Mouse (Mus musculus) retina, embryonic 14.5 days (tissue): Measurements from ENCODE around the gene Hypk.
"Not testable (repeated sequence)": the region's sequence is repeated elsewhere in the genome, so short reads cannot be mapped to it uniquely, and the experiment has no call there.

Experiments used
- DNase-seq: peaks from one replicate; pipeline ENCODE4 v3.0.0-alpha.2; 2015; ENCODE audit warnings: low spot score

The Hypk gene

DNA sequence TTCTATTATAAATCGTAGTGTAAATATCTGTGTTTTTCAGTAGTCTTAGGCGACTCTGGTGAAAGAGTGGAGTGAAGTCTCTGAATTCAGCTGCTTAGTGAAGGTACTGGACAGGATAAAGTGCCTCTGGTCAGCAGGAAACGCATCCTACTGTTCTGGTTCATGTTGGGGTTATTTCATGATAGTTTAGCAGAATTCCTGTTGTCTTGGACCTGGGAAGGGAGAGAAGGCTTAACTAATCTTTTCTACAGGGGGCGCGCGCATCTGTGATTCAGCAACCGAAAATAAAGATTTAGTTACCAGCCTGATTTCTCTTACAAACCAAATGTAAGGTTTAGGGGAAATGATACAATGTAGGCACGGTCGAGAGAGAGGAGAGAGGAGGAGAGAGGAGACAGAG is 5.0 kb upstream of the Hypk start:
- DNase-seq = peak; percentile 43

DNA sequence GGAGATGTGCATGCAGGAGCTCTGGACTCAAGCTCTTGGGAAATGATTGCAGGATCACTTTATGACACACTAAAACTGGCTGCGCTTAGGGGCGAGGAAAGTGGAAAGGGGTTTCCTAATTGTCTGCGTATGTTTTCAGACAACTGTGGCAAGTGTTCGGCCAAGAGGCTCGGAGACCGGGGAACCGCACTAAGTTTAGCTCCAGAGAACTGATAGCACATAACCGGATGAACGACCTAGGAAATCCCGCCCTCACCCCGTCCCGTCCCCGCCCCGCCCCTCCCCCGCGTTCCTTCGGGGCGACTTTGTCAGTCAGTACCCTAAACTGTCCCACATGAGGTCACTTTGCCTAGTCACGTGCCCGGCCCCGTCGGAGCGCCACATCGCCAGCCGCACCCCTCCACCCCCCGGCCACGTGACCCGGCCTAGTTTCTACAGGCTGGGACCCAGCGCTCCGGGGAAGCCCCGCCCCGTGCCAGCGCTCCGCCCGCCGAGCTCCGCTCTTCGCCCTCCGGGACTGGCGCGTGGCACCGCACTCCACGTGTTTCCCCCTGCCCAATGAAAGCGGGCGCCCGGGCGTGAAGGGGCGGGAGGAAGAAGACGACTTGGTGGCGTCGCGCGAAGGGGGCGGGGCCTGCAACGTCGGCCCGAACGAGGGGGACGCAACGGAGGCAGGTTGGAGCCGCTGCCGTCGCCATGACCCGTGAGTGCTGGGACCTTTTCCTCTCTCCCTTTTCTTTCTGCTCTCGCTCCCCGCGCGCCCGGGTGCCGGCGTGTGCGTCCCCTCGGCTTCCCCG is 4.2 kb upstream of the Hypk start, which contains the start of gene Serf2:
Serf2 (plus strand) TSS at position 457 of the 797 bp plus-strand sequence.
- DNase-seq = peak; percentile 99

DNA sequence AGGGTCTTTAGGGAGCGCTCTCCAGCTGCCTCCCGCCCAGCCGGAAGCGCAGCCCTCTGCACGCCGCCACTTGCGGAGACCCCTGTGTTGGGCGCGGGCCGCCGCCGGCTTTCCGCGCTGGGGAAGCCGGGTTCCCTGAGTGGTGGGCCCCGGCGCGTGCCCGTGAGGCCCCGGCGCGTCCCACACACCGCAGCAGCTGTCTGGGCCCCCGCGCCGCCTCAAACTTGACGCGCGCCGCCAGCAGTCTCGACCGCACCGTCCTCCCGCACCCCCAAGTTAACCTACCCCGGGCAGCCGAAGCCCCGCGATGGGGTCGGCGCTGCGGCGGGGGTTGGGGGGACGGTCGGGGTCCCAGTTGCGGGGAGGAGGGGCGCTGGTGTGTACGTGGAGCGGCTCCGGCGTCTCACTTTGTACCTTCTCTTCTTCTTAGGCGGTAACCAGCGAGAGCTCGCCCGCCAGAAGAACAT is 3.5 kb upstream of the Hypk start:
- DNase-seq = no peak

DNA sequence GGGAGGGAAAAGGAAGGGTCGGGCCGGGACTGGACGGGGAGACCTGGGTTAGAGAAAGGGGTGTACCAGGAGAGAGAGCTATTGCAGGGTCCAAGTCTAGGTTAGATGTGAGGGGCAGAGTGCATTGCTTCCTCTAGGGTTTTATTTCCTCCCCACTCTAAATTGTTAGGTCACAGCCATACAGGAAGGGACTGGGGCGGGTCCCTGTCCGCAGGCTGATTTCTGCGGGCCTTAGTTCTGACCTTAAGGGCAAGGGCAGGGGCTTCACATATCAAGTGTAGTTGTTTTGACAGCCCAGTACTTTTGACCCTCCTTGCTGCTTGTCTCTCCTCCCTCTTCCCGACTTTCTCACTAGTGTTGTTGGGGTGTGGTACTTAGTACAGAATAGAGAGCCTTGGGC is 3.0 kb upstream of the Hypk start:
- DNase-seq = no peak

DNA sequence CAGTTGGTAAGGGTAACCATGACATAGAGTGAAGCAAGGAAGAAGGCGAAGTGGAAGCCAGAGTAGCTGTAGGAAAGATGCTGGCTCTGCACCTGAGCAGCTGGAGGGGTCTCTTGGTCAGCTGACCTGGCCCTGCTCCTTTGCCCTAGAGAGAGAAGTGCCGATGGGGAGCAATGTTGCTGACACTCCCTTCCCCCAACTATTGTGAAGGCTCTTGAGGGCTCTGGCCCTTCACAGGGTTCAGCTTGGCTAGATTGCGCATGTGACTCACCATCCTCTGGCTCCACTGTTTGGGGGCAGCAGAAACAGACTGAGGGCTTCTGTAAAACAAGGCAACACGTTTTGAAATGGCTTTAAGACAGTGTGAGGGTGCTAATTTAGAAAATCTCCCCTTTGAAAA is 729 bp upstream of the Hypk start:
- DNase-seq = no peak

DNA sequence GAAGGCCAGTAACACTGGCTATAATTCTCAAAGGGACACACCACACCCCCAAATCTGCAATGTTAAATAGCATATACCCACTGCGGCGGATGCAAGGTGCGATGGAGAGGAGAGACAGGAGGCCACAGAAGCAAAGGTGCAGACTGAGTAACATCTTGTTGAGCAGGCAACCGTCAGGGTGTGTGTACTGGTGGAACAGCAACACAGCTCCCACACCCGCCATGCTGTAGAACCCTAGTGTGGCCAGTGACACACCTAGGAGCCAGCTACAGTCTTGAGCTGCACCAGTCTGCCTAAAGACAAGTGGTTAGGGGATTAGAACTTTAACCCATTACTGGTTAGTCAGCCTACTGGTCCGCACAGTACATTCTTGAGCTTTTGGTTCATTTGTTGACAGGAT is 827 bp downstream of the Hypk start:
- no peak for DNase-seq

DNA sequence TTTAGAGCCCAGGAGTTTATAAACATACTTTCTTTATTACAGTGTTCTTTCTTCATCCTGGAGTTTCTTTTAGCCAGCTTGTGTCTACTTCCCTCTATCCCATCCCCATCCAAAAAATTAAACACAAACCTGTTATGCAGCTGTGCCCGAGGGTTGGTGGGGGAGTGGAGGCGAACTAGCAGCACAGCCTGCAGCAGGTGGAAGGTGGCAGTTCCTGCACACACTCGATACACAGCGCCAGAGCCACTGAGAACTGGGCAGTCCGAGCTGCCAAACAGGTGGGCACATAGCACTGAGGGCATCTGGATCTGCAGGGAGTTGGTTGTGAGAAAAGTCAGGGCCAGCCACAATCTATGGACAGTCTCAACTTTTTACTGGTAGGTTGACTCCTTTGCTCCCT is 2.4 kb downstream of the Hypk start:
- DNase-seq = no peak

DNA sequence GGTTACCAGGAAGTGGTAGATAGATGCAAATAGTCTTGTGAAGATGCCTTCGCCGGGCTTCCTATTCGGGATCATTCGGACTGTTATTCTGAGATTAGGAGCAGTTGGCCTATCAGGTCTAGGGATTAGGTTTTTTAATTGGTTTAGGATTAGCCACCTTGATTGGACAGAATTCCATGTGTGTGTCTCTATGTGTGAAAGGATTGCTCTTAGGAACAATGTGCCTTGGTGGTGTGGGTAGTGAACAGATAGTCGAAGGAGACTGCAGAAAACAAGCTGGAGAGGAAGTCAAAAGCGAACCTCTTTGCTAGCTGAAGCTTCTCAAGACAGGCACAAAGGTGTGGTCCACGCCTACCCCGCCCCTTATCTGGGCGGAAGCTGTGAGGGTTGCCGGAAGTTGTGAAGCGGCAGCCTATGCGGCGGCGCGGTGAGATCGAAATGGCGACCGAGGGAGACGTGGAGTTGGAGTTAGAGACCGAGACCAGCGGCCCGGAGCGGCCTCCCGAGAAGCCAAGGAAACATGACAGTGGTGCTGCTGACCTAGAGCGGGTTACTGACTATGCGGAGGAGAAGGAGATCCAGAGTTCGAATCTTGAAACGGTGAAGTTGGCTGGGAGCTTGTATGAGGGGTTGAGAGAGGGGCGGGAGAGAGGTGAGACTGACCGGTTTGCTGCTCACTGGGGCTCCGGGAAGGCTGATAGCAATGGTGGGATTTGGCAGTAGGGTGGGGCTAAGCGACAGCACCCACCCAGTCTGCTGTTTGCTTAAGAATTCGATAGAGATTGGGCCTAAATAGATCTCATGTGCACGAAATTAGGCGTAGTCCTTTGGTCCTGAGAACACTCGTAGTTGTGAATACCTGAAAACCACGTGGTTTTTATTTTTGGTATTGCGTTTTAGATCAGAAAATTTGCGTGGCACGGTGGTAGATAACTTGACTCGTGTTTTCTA is 3.9 kb downstream of the Hypk start, which contains the start of gene Serinc4:
Serinc4 (minus strand) TSS at position 90 of the 951 bp plus-strand sequence.
- peak; percentile 84 for DNase-seq

DNA sequence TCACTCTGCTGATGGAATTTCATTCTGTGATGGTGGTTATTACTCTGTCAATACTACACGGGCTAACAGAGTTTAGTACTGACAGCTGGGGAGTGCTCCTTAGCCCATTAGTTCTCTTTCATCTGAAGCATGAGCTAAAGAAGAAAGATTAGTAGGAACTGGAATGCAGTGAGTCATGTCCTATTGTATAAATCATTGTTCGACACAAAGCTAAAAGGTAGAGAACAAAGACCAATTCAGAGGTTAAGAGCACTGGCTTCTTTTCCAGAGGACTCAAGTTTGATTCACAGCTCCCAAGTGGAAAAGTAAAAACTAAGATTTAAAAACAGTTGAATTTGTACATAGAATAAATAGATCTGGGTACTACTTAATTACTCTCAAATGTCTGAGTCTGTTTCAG is 7.0 kb downstream of the Hypk start:
- DNase-seq = no peak

DNA sequence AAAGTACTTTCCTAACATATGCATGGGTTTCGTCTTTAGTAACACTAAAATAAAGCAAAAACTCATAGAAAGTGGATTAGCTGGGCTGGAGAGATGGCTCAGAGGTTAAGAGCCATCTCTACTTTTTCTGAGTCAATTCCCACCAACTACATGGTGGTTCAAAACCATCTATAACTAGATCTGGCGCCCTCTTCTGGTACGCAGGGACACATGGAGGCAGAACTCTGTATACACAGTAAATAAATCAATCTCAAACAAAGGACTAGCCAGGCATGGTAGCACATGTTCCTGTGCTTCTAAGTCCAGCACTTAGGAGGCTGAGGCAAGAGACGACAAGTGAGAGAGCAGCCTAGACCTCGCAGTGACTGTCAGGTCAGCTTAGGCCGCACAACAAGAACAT is 15.9 kb downstream of the Hypk start:
- DNase-seq = not testable (repeated sequence)

DNA sequence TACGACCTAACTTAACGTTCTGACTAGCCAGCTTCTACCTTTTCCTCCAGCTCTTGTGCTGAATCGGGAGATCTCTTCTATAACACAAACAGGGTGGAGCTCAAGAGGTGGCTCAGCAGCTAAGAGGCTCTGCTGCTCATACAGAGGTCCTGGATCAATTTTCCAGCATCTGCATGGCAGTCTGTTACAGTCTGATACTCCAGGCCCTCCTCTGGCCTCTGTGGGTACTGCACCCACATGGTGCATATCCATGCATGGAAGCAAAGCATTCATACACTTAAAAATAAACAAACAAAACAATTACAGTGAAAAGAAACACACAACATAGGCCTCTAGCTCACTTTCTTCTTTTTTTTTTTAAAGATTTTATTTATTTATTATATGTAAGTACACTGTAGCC is 19.7 kb downstream of the Hypk start:
- DNase-seq = not testable (repeated sequence)

DNA sequence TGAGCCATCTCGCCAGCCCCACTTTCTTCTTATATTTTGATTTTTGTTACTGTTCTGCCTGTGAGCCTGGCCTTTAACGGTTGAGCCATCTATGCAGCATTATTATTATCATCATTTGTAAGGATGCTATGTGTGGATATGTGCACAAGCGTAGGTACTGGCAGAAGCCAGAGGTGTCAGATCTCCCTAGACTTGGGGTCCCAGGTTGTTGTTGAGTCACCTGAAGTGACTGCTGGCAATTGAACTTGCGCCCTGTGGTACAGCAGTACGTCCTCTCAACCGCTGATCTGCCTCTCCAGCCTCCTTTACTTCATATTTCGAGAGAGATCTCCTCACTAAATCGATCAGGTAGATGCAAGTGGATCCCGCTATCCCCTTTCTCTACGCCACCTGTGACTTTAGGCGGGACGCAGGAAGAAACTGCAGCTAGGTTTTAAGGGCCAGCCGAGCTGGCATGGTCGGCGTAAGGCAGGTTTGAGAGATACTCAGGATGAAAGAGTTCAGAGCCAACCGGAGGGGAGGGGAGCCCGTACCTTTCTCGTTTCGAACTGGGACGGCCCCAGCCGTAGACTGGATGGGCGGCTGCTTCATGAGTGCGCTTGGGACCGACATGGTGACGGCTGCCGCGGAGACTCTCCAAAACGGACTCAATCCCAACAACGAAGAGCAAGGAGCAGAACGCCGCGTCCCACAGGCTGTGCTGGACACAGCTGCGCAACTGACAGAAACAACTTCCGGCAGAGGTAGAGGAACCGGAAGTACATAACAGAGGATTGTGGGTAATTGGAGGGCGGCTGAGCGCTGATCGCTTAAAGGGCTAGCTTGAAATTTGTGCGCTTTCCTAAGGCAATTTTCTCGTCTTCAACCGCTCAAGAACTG is 20.4 kb downstream of the Hypk start, which contains the start of gene Mfap1b:
Mfap1b (minus strand) TSS at position 767 of the 879 bp plus-strand sequence.
- DNase-seq = peak; percentile 91

DNA sequence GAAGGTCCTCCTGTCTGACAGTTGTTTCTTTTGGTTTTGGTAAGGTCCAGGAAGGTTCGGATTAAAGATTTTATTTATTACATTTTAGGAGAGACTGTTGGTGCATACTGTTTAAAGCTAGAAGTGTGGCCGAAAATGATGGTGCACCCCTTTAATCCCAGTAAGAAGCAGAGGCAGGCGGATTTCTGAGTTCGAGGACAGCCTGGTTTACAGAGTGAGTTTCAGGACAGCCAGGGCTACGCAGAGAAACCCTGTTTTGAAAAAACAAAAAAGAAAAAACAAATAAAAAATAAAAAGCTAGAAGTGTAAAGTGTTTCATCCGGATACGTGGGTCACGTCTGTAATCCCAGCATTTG is 21.1 kb downstream of the Hypk start:
- no peak for DNase-seq

DNA sequence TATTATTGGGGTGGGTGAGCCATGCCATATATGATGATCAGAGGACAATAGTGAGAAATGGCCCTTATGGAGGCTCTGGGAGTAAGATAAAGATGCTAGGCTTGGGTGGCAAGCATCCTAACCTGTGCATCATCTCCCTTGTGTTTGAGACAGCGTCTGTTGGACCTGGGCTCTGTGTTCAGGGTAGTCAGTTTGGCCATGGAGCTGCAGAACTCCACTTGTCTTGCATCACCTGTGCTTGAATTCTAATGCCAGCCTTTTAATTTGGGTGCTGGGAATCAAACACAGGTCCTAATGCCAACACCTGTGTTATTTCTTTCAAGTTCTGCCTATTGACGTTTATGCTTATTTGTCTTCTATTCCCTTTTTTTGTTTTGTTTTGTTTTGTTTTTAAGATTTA is 22.2 kb downstream of the Hypk start:
- DNase-seq = not testable (repeated sequence)

DNA sequence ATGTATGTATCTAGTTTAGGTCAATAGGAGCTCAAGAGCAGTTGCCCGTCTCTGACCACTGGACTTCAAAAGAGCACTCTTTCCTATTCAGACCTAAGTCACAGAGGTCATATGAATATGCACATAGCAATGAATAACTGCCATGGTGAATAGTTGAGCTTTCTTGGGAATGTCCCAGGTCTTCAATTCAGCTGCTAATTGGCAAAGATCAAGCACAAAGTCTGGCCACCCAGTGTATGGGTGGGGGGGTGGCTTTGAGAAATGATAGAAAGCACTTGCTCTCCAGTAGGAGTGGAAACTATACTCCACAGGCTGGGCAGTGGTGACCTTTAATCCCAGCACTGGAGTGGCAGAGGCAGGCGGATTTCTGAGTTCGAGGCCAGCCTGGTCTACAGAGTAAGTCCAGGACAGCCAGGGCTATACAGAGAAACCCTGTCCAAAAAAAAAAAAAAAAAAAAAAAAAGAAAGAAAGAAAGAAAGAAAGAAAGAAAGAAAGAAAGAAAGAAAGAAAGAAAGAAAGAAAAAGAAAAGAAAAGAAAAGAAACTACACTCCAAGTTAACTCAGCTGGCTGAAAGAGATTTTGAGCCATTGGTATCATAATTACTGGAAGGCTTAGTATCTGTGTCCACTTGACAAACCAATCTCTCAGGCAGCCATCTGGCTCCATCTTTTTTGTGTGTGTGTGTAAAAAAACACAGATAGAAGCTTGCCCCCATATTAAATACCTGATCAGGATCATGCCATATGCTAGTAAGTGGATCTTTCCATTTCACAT is 24.6 kb downstream of the Hypk start:
- DNase-seq = no peak

DNA sequence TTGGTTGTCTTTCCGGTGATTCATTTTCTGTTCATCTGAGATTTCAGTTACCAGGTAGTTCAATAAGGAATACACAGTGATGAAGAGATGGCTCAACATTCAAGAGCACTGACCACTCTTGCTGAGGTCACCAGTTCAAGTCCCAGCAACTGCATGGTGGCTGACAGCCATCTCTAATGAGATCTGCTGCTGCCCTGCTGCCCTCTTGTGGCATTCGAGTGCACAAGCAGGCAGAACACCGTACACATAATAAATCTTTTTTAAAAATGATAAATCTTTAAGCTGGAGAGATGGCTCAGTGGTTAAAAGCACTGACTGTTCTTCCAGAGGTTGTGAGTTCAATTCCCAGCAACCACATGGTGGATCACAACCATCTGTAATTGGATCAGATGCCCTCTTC is 27.4 kb downstream of the Hypk start:
- peak; percentile 8 for DNase-seq

DNA sequence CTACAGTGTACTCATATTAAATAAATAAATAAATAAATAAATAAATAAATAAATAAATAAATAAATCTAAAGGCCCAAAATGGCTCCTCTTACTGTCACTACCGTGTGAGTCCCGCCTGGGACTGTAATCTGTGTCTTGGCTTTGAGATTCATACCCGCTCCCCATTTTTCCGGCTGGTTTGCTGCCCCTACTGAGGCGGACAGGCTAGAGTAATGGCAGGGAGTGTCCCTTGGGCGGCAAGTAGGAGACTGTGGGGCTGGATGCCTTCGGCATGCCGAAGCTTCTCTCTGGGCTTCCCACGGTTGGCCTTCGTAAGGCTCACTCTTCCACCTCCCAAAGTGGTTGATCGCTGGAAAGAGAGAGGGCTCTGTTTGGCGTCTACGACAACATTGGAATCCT is 27.8 kb downstream of the Hypk start:
- DNase-seq = not testable (repeated sequence)

DNA sequence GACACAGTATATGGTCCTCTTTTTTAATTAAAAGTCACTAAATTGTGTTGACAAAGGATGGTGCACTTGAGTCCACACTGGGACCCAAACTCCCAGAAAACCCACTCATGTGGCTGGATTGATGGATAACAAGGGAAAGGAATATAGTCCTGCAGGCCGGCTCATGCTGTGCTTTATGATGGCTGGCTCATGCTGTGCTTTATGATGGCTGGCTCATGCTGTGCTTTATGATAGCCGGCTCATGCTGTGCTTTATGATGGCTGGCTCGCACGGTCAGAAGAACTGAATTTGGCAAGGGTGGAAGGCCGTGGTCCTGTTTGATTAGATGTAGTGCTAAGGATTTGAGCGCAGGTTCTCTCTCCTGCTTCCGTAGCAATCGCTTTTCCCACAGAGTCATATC is 30.5 kb downstream of the Hypk start:
- DNase-seq = no peak

DNA sequence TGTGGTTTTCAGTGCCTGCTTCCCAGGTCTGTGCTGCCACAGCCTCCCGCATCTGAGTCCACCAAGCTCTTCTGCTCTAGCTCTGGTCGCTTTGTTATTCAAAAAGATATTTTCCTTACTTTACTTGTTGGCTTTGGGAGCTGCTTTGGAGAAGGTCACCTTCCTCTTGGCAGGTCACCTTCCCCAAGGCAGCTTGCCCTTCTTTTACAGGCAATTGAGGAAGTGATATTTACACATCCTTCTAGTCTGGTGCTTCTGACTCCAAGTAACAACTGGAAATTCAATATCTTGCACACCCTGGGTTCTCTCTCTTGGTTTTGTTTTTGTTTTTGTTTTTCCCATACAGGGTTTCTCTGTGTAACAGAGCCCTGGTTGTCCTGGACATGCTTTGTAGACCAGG is 31.3 kb downstream of the Hypk start:
- DNase-seq = not testable (repeated sequence)

DNA sequence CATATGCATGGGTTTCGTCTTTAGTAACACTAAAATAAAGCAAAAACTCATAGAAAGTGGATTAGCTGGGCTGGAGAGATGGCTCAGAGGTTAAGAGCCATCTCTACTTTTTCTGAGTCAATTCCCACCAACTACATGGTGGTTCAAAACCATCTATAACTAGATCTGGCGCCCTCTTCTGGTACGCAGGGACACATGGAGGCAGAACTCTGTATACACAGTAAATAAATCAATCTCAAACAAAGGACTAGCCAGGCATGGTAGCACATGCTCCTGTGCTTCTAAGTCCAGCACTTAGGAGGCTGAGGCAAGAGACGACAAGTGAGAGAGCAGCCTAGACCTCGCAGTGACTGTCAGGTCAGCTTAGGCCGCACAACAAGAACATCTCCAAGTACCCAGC is 48.5 kb downstream of the Hypk start:
- DNase-seq = not testable (repeated sequence)
